Mouse (Mus musculus) 3T3-L1 (cell line): ENCODE results near the gene Ccdc62.

Experiments
- DNase-seq: peaks from one replicate; pipeline ENCODE4 v3.0.0-alpha.2; 2015; ENCODE audit warnings: low read depth, low spot score

Ccdc62 gene

GRCm38 (mm10) chr5:123979980-123980369, 49.5 kb downstream of the Ccdc62 start:
- DNase-seq: no peak

GRCm38 (mm10) chr5:123980521-123981249, 50.2 kb downstream of the Ccdc62 start:
- peak; percentile 91 for DNase-seq

GRCm38 (mm10) chr5:123981250-123981554, 50.7 kb downstream of the Ccdc62 start:
- DNase-seq: no peak

GRCm38 (mm10) chr5:123982838-123983237, 52.4 kb downstream of the Ccdc62 start:
- no peak for DNase-seq

- no peak for DNase-seq
Observed at GRCm38 (mm10) chr5:123985434-123985833, 55.0 kb downstream of the Ccdc62 start.

GRCm38 (mm10) chr5:123986925-123987324, 56.4 kb downstream of the Ccdc62 start:
- DNase-seq: no peak

- DNase-seq: no peak
Observed at GRCm38 (mm10) chr5:123987511-123987910, 57.0 kb downstream of the Ccdc62 start.

- no peak for DNase-seq
Observed at GRCm38 (mm10) chr5:123989941-123990885, 59.7 kb downstream of the Ccdc62 start.

GRCm38 (mm10) chr5:123991321-123991720, 60.8 kb downstream of the Ccdc62 start:
- DNase-seq: no peak

- DNase-seq: peak; percentile 96
Observed at GRCm38 (mm10) chr5:123992193-123992637, 61.7 kb downstream of the Ccdc62 start.

GRCm38 (mm10) chr5:123992794-123993193, 62.3 kb downstream of the Ccdc62 start:
- DNase-seq: peak; percentile 98

- DNase-seq: peak; percentile 85
Observed at GRCm38 (mm10) chr5:123993263-123994036, 63.0 kb downstream of the Ccdc62 start.

- DNase-seq: no peak
Observed at GRCm38 (mm10) chr5:123994468-123994867, 64.0 kb downstream of the Ccdc62 start.

GRCm38 (mm10) chr5:123995388-123995787, 64.9 kb downstream of the Ccdc62 start:
- no peak for DNase-seq

GRCm38 (mm10) chr5:123996194-123996593, 65.7 kb downstream of the Ccdc62 start:
- peak; percentile 42 for DNase-seq

GRCm38 (mm10) chr5:123996695-123997094, 66.2 kb downstream of the Ccdc62 start:
- DNase-seq: no peak

GRCm38 (mm10) chr5:123997211-123997751, 66.8 kb downstream of the Ccdc62 start:
- no peak for DNase-seq

- no peak for DNase-seq
Observed at GRCm38 (mm10) chr5:123997811-123998210, 67.3 kb downstream of the Ccdc62 start.

- no peak for DNase-seq
Observed at GRCm38 (mm10) chr5:123998370-123998769, 67.9 kb downstream of the Ccdc62 start.

GRCm38 (mm10) chr5:124000824-124001223, 70.3 kb downstream of the Ccdc62 start:
- peak; percentile 94 for DNase-seq

- DNase-seq: no peak
Observed at GRCm38 (mm10) chr5:124001274-124001673, 70.8 kb downstream of the Ccdc62 start.

- no peak for DNase-seq
Observed at GRCm38 (mm10) chr5:124002876-124003275, 72.4 kb downstream of the Ccdc62 start.
